Mouse (Mus musculus) layer of hippocampus, adult 8-10 months (tissue): ENCODE results near the gene Csf2rb2. TPM values are rescaled to one million over a fixed set of nuclear protein-coding genes. Genes with fewer than 3 reads are reported as not detected.
"Not testable (repeated sequence)": the region's sequence is repeated elsewhere in the genome, so short reads cannot be mapped to it uniquely, and the experiment has no call there.

ENCODE experiments used
- DNase-seq, 2 experiments: peaks; one replicate each; pipeline ENCODE4 v3.0.0; 2022; ENCODE audit warnings: low spot score in 2 of 2
- total RNA-seq, 4 experiments: library from RNA; stranded (reverse); gene quantifications; 2 replicates each; pipeline ENCODE4 v1.2.4; 2022

Csf2rb2 gene
- total RNA-seq, 4 experiments from 2014 or later = 1.4 to 4.5 (median 2.9) TPM

DNA sequence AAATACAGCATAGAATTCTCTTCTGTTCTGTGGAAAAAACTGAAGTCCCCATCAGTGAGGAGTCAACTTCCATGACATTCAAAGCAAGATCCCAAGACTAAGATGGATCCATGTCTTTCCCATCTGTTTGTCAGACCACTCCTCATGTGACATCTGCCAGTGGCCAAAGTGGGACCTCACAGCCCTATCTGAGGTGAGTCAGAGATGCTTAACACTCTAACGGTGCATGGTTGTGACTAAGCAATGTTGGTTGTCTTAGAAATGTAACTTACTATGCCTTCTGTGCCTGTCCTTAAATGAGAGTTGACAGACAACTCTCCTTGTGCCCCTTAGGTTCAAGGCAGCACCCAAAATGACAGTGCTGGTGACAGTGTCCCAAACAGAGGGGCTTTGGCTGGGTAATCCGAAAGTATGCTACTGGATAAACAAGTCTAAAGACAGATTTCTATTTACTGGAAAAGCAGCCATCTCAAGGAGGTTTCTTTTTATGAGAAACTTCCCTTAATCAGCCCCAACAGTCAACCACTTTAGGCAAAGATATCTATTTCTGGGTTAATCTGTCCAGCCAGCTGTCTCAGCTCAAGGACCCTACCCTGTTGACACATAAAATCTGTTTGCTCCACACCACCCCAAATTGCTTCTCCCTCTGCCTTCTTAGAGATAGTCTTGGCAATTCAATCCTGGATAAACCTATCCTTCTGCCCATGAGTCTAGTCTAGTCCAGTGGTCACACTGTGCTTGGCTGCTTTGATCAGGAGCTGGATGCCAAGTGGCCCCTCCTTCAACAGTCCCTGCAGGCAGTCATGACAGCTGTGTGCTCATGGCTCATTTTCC, 13.0 kb upstream of the Csf2rb2 start:
- DNase-seq = not testable (repeated sequence)

DNA sequence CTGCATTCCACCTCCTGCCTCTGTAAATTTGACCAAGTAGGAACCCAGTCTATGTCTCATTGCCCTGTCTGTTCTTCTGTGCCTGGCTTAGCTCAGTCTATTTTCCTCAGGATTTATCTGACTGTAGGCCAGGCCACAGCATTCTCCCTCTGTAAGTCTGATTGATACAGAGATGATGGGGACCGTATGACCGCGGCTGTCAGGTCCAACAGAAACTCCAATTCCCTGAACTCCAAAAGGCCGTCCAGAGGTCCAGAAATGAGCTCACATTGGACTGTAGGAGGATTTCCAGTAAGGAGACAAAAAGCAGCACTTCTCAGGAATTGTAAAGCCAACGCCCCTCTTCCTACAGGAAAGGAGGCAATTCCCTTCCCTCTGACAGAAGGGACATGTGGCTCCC, 8.1 kb upstream of the Csf2rb2 start:
- not testable (repeated sequence) for DNase-seq

DNA sequence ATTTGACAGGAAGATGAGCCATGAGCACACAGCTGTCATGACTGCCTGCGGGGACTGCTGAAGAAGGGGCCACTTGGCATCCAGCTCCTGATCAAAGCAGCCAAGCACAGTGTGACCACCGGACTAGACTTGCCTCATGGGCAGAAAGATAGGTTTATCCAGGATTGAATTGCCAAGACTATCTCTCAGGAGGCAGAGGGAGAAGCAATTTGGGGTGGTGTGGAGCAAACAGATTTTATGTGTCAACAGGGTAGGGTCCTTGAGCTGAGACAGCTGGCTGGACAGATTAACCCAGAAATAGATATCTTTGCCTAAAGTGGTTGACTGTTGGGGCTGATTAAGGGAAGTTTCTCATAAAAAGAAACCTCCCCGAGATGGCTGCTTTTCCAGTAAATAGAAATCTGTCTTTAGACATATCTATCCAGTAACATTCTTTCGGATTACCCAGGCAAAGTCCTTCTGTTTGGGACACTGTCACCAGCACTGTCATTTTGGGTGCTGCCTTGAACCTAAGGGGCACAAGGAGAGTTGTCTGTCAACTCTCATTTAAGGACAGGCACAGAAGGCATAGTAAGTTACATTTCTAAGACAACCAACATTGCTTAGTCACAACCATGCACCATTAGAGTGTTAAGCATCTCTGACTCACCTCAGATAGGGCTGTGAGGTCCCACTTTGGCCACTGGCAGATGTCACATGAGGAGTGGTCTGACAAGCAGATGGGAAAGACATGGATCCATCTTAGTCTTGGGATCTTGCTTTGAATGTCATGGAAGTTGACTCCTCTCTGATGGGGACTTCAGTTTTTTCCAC, 7.1 kb upstream of the Csf2rb2 start:
- DNase-seq = not testable (repeated sequence)

DNA sequence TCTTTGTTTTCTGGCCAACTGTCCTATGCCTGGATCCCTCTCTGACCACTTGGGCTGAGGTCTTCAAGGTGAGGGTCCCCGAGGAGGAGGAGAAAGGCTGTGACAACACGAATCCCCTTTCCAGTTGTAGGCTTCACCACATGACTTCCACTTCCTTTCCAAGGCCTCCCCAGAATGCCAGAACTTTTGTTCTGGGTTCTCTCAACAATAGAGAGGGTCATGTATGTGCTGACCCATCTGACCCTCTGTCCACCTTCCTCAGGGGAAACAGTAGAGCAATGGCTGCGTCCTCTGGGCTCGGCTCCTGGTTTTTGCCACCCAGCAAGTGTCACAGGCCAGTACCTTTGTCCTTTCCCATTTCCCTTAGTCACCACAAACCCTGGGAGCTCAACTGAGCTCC, 5.5 kb upstream of the Csf2rb2 start:
- no peak for DNase-seq

DNA sequence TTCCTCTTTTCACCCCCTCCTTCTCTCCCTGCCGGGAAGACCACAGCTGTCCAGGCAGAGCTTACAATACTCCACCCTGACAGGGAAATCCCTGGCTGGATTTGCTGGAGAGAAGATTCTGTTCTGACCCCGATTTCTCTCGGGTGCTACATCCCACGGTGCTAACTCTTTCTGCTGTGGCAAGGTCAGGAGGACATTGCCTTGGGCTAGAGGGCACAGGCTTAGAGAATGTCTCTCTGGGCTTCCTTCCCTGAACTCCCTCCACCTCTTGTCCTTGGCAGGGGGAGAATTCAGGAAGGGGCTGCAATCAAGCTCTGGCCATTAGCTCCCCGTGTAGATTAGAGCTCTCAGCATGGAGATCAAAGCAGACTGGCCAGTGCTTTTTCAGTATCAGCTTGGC, 4.3 kb upstream of the Csf2rb2 start:
- DNase-seq = no peak

DNA sequence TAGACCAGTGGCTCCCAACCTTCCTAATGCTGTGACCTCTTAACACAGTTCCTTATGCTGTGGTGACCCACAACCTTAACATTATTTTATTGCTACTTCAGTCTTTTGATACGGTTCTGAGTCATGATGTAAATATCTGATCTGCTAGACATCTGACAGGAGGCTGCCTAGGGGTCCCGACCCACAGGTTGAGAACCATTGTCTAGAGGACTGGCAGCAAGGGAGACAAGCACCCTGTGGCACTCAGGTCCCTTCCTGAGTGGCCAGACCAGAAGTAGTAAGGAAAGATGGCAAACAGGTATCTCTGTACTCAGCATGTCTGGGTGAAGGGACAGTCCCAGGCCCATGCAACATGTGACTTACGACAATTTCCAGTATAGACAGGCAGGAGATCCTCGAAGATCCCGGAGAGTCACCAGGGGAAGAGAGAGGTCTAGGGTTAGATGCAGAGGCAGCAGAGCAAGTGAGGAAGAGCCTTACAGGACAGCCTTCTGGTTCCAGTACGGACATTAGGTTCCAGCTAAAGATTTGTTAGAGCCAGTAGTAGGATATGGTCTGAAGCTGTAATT, 1.8 kb downstream of the Csf2rb2 start:
- DNase-seq = no peak

DNA sequence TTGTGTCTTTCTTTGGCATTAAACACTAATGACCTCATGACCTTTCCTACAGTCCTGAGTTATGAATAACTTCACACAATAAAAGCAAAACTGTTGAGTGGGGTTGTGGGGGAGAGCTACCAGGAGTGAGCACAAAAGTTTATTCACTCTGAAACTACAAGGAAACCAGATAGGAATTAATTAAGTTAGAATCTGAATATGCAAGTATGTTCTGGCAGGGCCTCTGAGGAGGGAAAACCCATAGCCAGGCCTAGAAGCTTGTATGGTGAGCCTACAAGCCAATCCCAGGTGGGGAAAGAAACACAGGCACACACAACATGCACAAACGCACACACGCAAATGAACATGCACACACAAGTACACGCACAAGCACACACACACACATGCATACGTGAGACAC, 2.8 kb downstream of the Csf2rb2 start:
- no peak for DNase-seq

DNA sequence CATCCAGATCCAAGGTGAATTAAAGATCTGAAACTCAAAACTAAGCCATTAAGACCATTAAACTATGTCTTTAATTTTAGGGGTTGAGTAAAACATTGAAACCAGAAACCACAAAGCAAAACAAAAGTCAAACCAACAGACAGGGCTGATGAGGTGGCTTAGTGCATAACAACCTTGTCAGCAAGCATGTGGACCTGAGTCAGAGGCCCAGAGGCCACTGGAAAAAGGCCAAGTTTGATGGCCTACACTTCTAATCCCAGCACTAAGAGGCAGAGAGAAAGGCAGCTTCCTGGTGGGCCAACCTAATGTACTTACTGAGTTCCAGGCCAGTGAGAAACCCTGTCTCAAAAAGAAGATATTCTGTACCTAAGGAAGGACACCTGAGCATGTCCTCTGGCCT, 4.7 kb downstream of the Csf2rb2 start:
- DNase-seq = no peak

DNA sequence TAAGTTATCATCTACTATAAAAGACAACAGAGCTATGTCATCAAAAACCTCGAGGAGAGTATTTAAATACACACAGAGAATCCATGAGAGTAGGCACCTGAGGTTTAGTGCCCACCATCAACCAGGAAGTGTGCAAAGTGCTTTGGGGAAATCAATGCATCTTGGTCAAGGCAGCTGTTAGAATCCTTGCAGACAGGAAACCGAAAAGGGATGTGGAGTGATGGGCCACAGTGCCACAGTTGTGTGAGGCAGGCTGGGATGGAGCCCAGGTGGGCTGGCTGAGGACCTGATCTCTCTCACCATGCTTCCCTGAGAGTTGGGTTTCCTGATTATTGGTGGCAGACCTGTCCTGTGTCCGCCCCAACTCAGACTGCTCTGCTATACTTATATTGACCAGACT, 5.9 kb downstream of the Csf2rb2 start:
- no peak for DNase-seq

DNA sequence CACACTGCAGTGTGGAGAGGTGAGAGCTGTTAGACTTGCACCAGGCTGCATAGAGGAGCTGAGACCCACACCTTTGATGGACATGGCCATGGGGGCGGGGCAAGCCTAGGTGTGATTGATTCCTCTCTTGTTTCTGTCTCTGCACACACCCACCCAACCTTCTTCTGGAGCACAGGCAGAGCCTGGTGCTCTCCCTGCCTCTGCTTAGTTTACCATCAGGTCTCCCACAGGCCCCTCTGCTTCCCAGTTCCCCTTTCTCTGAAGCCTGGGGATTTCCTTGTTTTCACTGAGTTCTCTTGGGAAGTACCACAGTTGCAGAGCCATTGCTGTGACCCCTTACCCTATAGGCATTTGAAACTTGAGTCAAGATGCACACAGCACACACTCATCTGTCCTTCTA, 7.0 kb downstream of the Csf2rb2 start:
- no peak for DNase-seq

DNA sequence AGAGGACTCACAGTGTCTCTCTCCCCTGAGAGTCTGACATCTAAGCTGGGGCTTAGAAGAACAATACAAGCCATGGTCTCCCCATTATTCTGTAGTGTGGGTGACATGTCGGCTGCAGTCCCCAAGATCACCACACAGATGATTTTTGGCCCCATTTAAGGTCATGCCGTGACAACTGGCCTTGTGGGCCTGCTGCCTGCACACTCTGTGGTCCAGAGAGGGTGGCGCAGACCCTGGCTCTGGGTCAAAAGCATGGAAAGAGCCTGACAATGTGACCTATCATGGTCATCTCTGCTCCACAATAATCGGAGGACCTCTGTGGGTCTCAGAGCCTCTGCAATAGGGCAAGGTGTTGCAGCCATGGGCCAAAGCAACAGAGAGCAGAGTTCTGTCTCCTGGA, 11.8 kb downstream of the Csf2rb2 start:
- no peak for DNase-seq

DNA sequence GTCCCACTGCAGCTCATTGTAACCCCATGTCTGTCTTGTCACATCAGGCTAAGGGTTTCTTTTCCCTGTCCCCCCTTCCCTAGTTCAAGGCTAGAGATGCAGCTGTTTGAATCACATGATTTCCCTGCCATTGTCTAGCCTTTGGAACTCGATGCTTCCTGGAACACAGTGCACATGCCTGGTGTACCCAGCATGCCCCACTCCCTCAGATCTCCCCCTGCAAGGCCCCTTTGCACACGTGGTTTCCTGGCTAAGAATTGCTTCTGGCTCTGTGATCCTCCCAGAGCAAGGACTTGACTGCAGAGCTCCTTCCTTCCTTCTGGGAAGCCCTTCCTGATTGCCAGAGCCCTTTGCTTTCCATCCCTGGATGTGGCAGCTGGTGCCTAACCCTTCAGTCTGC, 12.3 kb downstream of the Csf2rb2 start:
- not testable (repeated sequence) for DNase-seq

DNA sequence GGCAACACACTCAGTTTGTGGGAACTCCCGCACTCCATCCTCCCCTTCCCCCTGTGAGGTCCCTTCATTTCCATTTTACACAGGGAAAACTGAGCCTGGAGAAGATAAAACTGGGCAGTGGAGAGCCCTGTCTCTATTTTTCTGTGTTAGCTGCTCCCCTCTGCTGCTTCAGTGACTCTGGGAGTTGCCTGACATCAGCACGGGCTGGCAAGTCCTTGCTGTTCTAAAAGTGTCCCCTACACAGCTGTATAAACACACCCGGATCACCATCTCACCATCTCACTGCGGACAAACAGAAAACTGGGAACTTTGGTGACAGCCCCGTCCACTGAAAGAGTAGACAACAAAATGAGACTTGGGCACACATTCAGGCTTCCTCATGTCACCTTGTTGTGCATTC, 15.7 kb downstream of the Csf2rb2 start:
- not testable (repeated sequence) for DNase-seq

DNA sequence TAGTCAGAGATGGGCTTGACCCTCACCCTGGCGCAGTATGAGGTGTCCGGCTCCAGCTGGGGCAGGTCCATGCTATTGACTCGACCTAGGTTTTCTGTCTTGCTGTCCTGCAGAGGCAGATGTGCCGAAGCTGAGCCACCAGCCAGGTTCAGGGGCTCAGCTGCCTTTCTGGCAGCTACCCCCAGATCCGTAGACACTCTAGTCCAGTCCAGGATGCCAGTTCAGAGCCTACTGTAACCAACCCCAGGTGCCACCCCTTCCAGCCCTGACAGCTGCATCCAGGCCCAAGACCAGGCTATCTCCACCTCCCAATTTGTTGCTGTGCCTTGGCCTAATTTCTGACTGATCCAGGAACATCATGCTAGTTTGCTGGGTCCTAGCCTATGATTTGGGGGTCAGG, 17.6 kb downstream of the Csf2rb2 start:
- no peak for DNase-seq

DNA sequence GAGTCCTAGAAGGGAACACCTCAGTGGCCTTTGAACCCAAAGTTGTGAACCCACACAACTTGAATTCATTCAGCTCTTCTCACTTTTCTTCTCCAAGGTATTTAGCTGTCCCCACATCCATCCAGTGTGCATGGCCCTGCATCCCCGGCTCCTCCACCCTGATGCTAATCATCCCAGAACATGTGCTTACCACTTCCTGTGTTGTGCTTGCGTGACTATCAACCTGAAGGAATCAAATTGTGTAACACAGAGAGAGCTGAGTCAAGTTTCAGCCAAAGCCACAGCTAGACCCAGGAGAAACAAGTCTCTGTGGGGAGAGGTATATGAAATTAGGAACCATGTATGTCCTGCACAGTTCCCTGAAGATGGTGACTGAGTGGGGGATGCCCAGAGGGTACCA, 27.2 kb downstream of the Csf2rb2 start:
- DNase-seq = no peak

DNA sequence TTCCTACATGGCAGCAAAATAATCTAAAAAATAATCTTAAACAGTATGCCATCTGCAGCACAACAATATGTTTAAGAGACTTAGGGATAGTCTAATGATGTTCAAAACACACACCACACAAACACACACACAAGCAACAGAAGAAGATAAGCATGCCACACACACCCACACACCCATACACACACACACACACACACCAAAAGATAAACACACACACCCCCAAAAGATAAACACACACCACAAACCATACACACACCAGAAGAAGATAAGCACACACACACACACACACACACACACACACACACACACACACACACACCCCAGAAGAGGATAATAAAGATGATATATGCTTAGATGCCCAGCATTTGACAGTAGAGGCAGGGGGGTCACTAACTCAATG, 34.3 kb downstream of the Csf2rb2 start:
- DNase-seq = no peak

DNA sequence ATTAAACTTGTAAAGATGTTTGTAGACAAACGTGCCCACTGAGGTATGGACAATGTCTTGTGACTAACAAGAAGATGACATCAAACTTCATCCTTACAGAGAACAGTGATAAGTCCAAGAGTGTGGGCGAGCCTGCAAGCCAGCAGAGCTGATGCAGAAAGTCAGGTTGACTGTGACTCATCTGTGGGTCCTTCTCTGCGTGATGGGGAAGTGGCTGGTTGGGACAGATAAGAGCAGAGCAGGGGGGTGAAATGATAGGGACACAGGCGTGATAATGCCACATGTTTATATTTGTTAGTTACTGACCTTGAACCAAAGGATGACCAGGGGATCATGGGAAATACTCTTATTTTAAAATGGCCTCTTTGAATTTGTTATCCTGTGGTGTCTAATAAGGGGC, 37.7 kb downstream of the Csf2rb2 start:
- no peak for DNase-seq

DNA sequence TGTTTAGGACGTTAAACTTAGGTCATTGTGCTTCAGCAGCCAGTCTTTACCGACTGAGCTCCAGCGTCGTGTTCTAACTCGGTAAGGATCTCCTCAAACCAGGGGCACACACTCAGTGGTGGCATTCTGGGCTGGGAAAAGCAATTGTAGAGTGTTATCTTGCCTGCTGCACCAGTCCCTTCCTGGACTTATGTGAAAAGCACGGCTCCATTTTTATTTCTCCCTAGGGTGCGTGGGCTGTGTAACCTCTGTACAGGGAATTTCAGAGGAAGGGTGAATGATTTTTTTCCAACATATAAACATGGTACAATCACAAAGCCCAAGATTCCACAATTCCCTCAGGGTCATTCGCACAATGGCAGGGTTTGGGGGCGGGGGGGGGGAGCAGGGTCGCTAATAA, 38.1 kb downstream of the Csf2rb2 start:
- DNase-seq = no peak

DNA sequence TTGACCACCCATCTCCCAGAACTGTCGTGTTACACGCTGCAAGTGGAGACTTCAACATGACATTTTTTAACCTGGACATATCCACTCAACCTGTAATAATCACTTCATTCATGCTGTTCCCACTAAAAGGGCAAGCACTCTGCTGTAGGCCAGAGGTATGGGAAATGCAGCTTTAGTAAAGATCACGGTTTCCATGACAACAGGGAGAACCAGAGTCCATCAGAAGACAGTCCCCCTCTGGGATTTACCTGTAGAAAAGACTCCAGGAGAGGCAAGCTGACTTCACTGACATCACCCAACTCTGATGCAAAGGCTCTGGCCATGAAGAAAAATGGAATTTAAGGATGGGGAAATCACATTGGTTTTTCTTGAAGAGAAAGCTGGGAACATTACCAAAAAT, 42.2 kb downstream of the Csf2rb2 start:
- no peak for DNase-seq

DNA sequence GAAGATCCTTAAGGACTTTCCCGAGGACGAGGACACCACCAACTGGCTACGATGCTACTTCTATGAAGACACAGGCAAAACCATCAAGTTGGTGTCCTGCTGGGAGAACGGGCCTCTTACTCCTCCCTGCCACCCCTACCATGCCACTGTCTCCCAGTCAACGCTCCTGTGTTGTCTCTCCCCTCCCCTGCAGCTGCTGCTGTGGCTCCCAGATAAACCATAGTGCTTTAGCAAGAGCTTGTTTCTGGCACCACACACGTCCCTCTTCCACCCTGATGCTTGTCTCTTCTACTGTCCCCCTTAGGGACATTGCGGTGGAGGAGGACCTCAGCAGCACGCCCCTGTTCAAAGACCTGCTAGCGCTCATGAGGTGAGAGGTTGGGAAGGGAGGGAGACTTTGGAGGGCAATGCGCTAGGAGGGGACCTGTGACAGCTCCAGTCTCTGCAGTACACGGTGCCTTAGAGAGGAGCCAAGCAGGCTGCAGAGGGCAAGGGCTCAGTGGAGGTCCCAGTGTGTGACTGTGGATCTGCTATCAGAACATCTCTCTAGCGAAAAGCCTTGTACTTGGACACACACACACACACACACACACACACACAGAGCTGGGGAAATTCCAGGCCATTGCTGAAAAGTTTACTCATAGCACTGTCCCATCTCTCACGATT, 44.7 kb downstream of the Csf2rb2 start:
- DNase-seq = no peak

DNA sequence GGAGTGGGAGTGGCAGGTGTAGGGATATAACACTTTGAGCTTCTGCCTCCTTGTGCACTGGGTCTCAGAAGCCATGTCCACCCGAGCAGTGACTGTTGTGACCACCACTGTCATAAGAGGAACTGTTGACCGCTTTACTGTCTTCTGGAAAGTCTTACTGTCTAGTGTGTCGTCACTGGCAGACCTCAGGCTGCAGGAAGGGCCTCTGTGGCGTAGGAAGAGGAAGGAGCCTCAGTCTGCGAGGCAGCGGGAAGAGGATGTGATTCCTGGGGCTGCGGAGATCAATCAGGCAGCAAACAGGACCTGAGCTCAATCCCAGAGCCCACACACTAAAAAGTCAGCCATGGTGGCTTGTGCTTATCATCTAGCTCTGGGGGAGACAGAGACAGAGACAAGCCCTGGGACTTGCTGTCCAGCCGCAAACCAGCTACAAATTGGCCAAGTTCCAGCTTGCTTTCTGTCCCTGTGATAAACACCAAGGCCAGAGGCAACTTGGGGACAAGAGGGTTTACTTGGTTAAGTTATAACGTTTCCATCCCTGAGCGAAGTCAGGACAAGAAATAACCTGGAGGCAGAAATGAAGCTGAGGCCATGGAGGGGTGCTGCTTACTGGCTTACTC, 47.2 kb downstream of the Csf2rb2 start:
- no peak for DNase-seq
